Mouse (Mus musculus) heart, adult 2 months (tissue): ENCODE data around the gene Arhgap28. TPM values are rescaled to one million over a fixed set of nuclear protein-coding genes. Genes with fewer than 3 reads are reported as not detected.

Experiments
- DNase-seq, 2 experiments: peaks; one replicate each; pipeline ENCODE4 v3.0.0; 2021
- H3K27ac ChIP-seq: fragments of 200-600 bp; 2 replicates; pipeline ENCODE4 v1.8.1; 2022
- H3K27me3 ChIP-seq: fragments of 200-500 bp; 2 replicates; pipeline ENCODE4 v1.6.1; 2012; ENCODE audit warnings: mild to moderate bottlenecking, low read length, inconsistent platforms, mixed read lengths; ENCODE audit not compliant: control insufficient read depth, insufficient read depth
- H3K36me3 ChIP-seq: fragments of 200-500 bp; 2 replicates; pipeline ENCODE4 v1.6.1; 2012; ENCODE audit warnings: low read length, inconsistent platforms; ENCODE audit not compliant: control insufficient read depth, insufficient read depth
- H3K4me1 ChIP-seq: fragments of 200-500 bp; 2 replicates; pipeline ENCODE4 v1.6.1; 2011; ENCODE audit warnings: low read length; ENCODE audit not compliant: control insufficient read depth, insufficient read depth
- H3K4me3 ChIP-seq: fragments of 200-600 bp; 2 replicates; pipeline ENCODE4 v1.8.1; 2022
- H3K79me2 ChIP-seq: fragments of 200-500 bp; replicated peaks from 2 replicates; pipeline ENCODE4 v1.6.1; 2012; ENCODE audit warnings: mild to moderate bottlenecking, inconsistent platforms, low read length, moderate library complexity, mixed read lengths; ENCODE audit not compliant: control insufficient read depth, insufficient read depth
- H3K9ac ChIP-seq: fragments of 200-500 bp; 2 replicates; pipeline ENCODE4 v1.6.1; 2012; ENCODE audit warnings: low read depth, mild to moderate bottlenecking, control low read depth, inconsistent platforms, low read length, mixed read lengths
- CTCF ChIP-seq: fragments of 200-600 bp; IDR thresholded peaks from 2 replicates; pipeline ENCODE4 v1.8.1; 2022; ENCODE audit warnings: antibody characterized with exemption, mild to moderate bottlenecking, moderate library complexity
- EP300 ChIP-seq: fragments of 200-500 bp; IDR thresholded peaks from 2 replicates; pipeline ENCODE4 v1.6.1; 2011; ENCODE audit warnings: low read depth, low read length, control low read depth; ENCODE audit not compliant: insufficient read depth
- POLR2A ChIP-seq: fragments of 200-500 bp; IDR thresholded peaks from 2 replicates; pipeline ENCODE4 v1.6.1; 2011; ENCODE audit warnings: mild to moderate bottlenecking, low read depth, low read length, control low read depth; ENCODE audit not compliant: insufficient read depth
- WGBS: fragments of 180-500 bp; shearing (Covaris S2); methylation state at CpG from one replicate; pipeline ENCODE4 v1.1.7; 2018; 5-methylcytosine and 5-hydroxymethylcytosine counted together
- intact Hi-C: fragments of 180-260 bp; cut with DNase I; formaldehyde crosslinking; loops from one replicate; pipeline ENCODE4 v1.15.1; 2025
- long read RNA-seq: library from polyadenylated mRNA; stranded (forward); transcript quantifications from one replicate; pipeline ENCODE4 v2.0.0, GENCODE M21; 2021
- polyA plus RNA-seq: library from polyadenylated mRNA; depleted of rRNA; stranded (reverse); fragments of >200 nt; gene quantifications from 2 replicates; pipeline ENCODE4 v1.2.3, GENCODE M21; 2012; rRNA removed
- total RNA-seq, 2 experiments: library from RNA; stranded (reverse); gene quantifications; 2 replicates each; pipeline ENCODE4 v1.2.3; 2021

The Arhgap28 gene
- total RNA-seq (1 to 10 TPM; 1.6 to 2.5 TPM), polyA plus RNA-seq (1.9 and 3.3 TPM in 2 replicates)
- long read RNA-seq, full-length matches to known transcripts: 1 of 2 reads
- long read RNA-seq, partial matches to known transcripts: 0 of 2 reads
- long read RNA-seq, other reads (novel, unspliced or antisense): 1 of 2 reads

DNA sequence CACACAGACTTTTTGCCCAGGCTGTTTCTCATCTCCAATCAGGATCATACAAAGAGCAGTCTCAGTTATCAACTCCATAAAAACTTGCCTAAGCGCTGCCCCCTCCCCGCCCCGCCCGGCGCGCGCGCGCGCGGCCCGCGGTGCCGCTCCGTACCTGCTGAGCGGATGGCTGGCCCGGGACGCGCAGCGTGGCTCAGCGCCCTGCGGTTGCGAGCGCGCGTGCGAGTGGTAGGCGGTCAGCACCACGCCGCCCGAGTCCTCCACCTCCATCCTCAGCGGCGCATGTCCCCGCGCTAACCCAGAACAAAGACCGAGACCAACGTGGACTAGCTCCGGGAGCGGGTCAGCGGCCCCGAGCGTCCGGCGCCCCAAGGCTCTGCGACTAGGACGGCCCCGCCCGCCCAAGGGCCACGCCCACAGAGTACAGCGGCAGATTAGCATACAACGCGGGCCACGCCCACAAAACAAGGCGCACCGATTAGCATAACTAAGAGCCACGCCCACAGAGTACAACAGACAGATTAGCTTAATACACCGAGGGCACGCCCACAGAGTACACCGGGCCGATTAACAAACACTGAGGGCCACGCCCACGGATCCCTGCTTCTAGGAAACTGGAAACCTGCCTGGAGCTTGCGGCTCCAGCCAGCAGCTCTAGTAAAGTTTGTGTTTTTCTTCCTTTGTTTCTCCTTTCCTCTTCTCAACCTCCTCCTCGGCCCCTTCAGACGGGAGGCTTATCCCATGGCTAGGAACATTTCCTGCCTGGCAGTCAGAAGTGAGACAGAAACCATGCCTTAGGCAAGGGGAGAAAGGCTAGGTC is at the start of gene Arhgap28:
TSS of gene Arhgap28 (minus strand) at position 380 of the 820 bp plus-strand sequence.
- H3K79me2 ChIP-seq: no peaks in the 10 kb centered on the region
- under 1% methylated on average over 65 of the region's 65 CpGs for WGBS
- peak within 1 kb of the TSS; percentile 73 for H3K27ac ChIP-seq
- DNase-seq: peak; percentile 88 to 93
- no peaks in the 10 kb centered on the region for H3K36me3 ChIP-seq
- H3K9ac ChIP-seq: peak within 1 kb of the TSS; percentile 70
- intact Hi-C loops: loop anchor here (5.0 to 10.0 kb wide), 2 partner anchors 47 to 161 kb away; no protein-coding TSS in a partner anchor
- no peaks in the 10 kb centered on the region for H3K27me3 ChIP-seq
- H3K4me1 ChIP-seq: peaks cover 2% of the 10 kb centered on the region
- peak within 1 kb of the TSS; percentile 66 for H3K4me3 ChIP-seq
- TF ChIP-seq POLR2A: peak; percentile 42; the same call in 1 of the 2 replicates
- TF ChIP-seq EP300: no peak
- TF ChIP-seq CTCF: no peak

GRCm38 (mm10) chr17:68046341-68046675 is 42.4 kb upstream of the Arhgap28 start:
- no peak overlapping the region for H3K4me3 ChIP-seq
- H3K79me2 ChIP-seq: no peaks in the 10 kb centered on the region
- DNase-seq: no peak
- H3K36me3 ChIP-seq: no peaks in the 10 kb centered on the region
- intact Hi-C loops: no loop called here
- H3K27ac ChIP-seq: no peak overlapping the region
- no peak overlapping the region for H3K9ac ChIP-seq
- TF ChIP-seq POLR2A: no peak
- no peak for TF ChIP-seq EP300
- TF ChIP-seq CTCF: no peak
- no peaks in the 10 kb centered on the region for H3K4me1 ChIP-seq
- WGBS: 72% methylated on average over 7 of the region's 7 CpGs
- H3K27me3 ChIP-seq: no peaks in the 10 kb centered on the region

GRCm38 (mm10) chr17:68045655-68046340 is 41.9 kb upstream of the Arhgap28 start:
- whole genome bisulfite sequencing: 40% methylated on average over 8 of the region's 8 CpGs
- intact Hi-C loops: no loop called here
- DNase-seq: no peak
- H3K27me3 ChIP-seq: no peaks in the 10 kb centered on the region
- no peak overlapping the region for H3K27ac ChIP-seq
- no peaks in the 10 kb centered on the region for H3K36me3 ChIP-seq
- H3K4me1 ChIP-seq: no peaks in the 10 kb centered on the region
- TF ChIP-seq EP300 (no peak), POLR2A (no peak), CTCF (no peak)
- no peak overlapping the region for H3K9ac ChIP-seq
- H3K79me2 ChIP-seq: no peaks in the 10 kb centered on the region
- H3K4me3 ChIP-seq: no peak overlapping the region

- Histone ChIP-seq H3K9ac (no peak overlapping the region), H3K4me1 (no peaks in the 10 kb centered on the region)
These were observed 38.5 kb upstream of the Arhgap28 start for GRCm38 (mm10) chr17:68042377-68042776.

GRCm38 (mm10) chr17:68037011-68037410 is 33.1 kb upstream of the Arhgap28 start:
- H3K79me2 ChIP-seq: no peaks in the 10 kb centered on the region
- H3K27me3 ChIP-seq: no peaks in the 10 kb centered on the region
- no peak for DNase-seq
- no peak overlapping the region for H3K9ac ChIP-seq
- no peaks in the 10 kb centered on the region for H3K36me3 ChIP-seq
- no peak overlapping the region for H3K27ac ChIP-seq
- TF ChIP-seq EP300: no peak
- no peak for TF ChIP-seq POLR2A
- no peak for TF ChIP-seq CTCF
- 51% methylated on average over 1 of the region's 1 CpGs for WGBS
- intact Hi-C loops: no loop called here
- no peak overlapping the region for H3K4me3 ChIP-seq
- H3K4me1 ChIP-seq: no peaks in the 10 kb centered on the region

More at GRCm38 (mm10) chr17:68042377-68042776, 38.5 kb upstream of the Arhgap28 start:
- no peak for DNase-seq
- intact Hi-C loops: no loop called here
- H3K79me2 ChIP-seq: no peaks in the 10 kb centered on the region
- WGBS: 95% methylated on average over 4 of the region's 4 CpGs
- no peaks in the 10 kb centered on the region for H3K36me3 ChIP-seq
- no peak overlapping the region for H3K4me3 ChIP-seq
- no peak for TF ChIP-seq CTCF
- TF ChIP-seq POLR2A: no peak
- no peak for TF ChIP-seq EP300
- no peak overlapping the region for H3K27ac ChIP-seq
- no peaks in the 10 kb centered on the region for H3K27me3 ChIP-seq
